Mouse (Mus musculus) spleen, postnatal 14 days (tissue): ENCODE measurements around the gene Copa.

Experiments used
- DNase-seq, 2 experiments: peaks; one replicate each; pipeline ENCODE4 v3.0.0; 2021 to 2022; ENCODE audit warnings: low spot score in 2 of 2

Copa gene

GRCm38 (mm10) chr1:172082101-172082898 lies at the start of gene Copa, which contains the start of gene Ncstn:
Gene Copa, plus strand, starts transcription at chr1:172082529.
Gene Ncstn, minus strand, starts transcription at chr1:172082795.
- DNase-seq: peak; percentile 83 to 89

DNA sequence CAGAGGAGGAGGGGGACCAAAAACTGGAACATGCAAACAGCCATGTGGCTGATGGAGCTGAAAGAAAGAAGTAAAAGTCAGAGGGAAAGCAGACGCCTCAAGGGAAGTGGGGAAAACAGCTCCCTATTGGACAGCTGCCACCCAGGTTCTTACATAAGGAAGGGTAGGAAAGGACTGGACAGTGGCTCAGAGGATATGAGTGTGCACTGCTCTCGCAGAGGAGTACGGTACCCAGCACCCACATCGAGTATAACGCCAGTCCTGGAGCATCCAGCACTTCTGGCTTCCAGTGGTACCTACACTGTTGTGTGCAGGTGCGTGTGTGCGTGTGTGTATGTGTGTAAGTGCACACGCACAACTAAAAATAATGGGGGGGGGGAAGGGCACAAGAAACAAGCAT lies 35.9 kb upstream of the Copa start:
- DNase-seq: no peak

- DNase-seq: peak; percentile 24 to 61
Measured at GRCm38 (mm10) chr1:172046938-172047337, 35.4 kb upstream of the Copa start.

DNA sequence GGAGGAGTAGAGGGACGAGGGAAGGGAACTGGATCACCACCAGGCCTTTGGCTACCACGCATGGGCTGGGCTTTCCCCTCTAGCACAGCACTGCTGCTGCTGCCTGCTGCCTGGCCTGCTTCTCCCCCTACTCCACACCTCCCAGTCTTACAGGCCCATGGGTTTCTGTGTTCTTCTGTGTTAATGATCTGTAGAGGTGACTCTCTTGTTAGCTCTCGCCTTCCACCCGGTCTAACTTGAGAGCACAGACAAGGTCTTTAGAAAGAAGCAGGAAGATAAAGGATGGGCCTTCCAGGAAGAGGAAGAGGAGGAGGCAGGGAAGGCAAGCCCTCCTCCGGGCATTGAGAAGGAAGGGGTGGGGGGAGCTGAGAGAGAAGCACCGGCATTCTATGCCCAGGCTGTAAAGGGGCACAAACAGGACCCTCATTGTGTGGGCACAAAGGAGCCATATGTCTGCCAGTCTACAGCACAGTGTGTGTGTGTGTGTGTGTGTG lies 34.0 kb upstream of the Copa start:
- DNase-seq: no peak

DNA sequence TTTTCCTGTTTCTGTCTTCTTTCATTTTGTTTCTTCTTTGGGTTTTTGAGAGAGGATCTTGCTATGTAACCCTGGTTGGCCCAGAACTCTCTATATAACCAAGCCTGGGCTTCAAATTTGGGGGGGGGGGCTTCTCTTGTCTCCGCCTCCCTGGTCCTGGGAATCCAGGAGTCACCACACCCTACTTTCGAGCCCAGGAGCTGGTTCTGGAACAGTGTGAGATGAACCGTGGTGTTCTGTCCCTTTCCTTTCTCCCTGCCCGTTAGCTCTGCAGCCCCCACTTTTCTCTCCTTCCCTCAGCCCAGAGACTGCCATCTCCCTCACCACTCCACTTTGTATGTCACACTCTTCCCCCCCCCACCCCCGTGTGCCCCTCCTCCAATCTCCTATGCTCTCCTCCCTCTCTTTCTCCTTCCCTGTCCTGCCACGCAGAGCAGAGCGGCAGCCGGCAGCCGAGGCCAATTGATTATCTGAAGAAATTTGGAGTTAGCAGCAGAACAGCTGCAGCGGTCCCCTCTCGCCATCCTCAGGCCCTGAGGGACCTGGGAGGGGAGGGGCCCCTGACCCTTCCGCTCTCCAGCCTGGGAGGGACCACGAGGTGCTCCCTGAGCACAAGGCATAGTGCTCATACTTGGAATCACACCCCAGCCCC lies 33.1 kb upstream of the Copa start:
- DNase-seq: no peak

- no peak for DNase-seq
Measured at GRCm38 (mm10) chr1:172052766-172053279, 29.5 kb upstream of the Copa start.

DNA sequence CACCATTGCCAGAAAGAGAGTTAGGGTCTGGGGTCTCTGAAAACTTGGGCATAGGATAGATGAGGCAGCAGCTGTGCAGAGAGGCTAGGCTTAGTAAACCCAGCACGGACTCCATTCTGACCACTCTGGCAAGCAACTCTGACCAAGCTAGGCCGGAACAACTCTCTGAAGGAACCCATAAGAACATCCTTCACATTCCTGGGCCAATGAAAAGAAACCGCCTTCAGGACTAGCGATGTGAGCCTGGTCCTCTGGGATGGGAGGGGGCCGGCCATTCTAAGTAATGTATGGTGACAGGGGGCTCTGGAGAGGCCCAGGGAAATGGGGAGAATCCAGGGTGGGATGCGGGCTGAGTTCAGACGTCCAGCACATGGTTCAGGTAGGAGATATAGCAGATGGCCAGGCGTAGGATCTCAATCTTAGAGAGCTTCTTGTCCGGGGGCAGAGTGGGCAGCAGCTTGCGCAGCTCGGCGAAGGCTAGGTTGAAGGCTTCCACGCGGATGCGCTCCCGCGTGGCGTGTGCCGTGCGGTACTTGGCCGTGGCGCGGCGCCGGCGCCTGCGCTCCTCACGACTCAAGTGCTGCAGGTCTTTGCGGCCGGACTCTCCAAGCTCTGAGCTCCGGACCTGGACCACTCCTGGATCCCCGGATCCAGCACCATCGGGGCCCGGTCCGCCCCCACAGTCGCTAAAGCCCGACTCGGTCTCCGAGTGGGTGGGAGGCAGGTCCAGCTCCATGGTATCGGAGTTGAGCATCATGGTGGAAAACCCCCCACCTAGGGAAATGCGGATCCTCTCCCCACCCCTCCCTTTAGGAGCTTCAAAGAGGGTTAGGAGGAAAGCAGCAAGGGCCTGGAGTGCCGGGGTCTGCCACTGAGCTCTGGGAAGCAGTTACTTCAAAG lies 28.5 kb upstream of the Copa start:
- no peak for DNase-seq

DNA sequence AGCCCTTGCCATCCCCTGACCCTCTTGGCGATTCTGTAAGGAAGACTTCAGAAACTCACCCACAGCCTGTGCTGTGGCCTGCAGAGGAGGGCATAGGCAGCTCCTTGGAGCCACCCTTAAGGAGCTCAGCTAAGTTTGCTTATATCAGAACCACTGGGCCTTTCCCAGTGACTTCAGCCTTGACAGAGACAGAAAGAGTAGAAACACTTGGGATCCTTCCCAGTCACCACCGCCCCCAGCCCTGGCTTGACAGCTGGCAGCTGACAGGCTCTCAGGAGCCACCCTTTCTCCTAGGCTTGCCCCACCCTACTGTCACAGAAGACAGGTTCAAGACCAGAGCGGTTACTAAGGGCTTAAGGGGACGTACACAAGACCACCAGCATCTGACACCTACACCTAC lies 26.1 kb upstream of the Copa start:
- DNase-seq: no peak

DNA sequence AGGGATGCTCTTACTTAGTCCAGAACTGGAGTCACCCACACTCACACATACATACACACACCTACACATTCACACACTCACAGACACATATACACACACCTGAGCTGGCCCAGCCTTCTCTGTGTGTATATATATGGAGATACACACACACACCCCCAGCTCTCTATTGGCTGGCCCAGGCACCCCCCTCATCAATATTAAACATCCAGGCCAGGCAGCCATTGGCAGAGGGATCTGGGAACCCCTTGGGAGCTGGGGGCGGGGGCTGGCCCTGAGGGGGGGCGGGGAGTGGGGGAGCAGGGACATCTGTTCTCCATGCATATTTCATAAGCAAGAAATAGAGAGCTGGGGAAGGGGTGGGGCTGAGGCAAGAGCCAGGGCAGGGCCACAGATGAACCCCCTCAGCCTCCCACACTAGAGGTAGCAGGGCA lies 24.8 kb upstream of the Copa start, which contains the start of gene Nhlh1:
TSS of gene Nhlh1 (minus strand) at position 83 of the 431 bp plus-strand sequence.
- no peak for DNase-seq

GRCm38 (mm10) chr1:172058321-172058720 lies 24.0 kb upstream of the Copa start:
- DNase-seq: no peak

- no peak for DNase-seq
Measured at GRCm38 (mm10) chr1:172058874-172059273, 23.5 kb upstream of the Copa start.

DNA sequence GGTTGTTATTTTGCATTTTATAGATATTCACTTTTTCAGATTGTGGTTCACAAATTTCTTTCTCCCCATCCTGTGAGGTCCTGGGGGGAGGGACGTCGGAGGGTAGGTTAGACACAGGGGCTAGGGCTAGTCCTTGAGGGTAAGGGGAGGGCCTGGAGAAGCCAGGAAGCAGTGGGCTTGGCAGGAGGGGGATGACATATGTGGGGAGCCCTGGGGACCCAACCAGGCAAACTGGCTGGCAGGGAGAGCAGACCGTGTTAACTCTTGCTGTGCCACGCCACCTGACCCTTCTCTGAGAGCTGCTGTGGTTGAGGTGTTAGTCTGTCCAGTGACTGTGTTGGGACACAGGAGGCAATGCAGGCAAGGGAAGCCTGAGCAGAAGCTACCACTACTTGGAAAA lies 21.7 kb upstream of the Copa start:
- DNase-seq: no peak

DNA sequence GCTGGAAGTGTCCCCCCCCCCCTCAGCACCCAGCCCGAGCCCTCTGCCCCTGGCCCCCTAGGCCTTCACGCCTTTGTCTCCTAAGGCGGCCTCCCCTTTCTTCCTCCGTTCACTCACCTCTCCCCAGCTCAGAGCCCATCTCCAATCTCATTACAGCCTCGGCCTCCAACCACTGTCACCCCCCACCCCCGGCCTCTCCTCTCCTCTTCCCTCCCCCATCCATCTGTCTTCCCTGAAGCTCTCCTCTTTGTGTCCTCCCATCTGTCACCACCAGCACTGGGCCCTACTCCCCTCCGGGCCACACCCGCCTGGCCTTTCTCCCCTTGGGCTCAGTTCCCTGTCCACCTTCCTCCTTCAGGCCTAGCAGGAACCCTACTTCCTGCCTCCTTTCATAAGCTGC lies 21.1 kb upstream of the Copa start:
- no peak for DNase-seq

DNA sequence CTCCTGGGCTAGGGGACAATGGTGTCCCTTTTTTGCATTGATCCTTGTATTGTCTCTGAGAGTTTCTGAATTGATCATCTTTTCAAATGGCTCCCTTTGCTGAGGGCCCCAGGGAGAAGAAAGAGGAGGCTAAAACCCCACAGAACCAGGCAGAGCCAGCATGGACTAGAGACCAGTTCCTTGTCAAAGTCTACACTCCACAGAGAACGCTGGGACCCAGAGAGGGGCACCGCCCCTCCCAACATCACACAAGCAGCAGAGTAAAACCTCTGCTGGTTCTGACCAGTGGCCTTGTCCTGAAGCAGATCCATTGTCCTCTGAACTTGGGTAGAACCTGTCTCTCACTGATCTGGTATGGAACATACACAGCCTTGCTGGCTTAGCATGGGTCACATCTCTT lies 20.2 kb upstream of the Copa start:
- no peak for DNase-seq

GRCm38 (mm10) chr1:172063291-172064023 lies 18.9 kb upstream of the Copa start:
- no peak for DNase-seq

GRCm38 (mm10) chr1:172064613-172065141 lies 17.7 kb upstream of the Copa start:
- no peak for DNase-seq

GRCm38 (mm10) chr1:172070227-172070626 lies 12.1 kb upstream of the Copa start:
- no peak for DNase-seq

DNA sequence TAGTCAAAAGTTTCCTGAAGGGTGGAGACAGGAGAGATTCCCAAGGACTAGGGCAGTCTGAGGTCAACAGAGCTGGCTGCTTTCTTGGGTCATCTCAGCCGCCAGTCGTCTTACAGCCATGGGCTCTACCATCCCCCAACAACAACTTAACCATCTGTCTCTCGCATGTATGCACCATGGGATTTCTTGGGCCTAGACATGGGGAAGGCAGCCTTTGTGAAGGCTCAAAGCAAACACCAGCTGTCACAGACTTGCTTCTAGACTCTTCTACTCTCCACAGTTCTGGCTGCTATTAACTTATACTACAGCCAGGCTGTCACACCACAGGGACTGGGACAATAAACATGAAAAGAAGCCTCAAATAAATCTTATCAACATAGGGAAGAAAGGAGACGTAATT lies 10.8 kb upstream of the Copa start:
- DNase-seq: no peak

GRCm38 (mm10) chr1:172072604-172073003 lies 9.7 kb upstream of the Copa start:
- no peak for DNase-seq

GRCm38 (mm10) chr1:172077981-172078380 lies 4.3 kb upstream of the Copa start:
- DNase-seq: no peak
